Mouse (Mus musculus): ENCODE measurements around the gene Samd4.

Gene Samd4

DNA sequence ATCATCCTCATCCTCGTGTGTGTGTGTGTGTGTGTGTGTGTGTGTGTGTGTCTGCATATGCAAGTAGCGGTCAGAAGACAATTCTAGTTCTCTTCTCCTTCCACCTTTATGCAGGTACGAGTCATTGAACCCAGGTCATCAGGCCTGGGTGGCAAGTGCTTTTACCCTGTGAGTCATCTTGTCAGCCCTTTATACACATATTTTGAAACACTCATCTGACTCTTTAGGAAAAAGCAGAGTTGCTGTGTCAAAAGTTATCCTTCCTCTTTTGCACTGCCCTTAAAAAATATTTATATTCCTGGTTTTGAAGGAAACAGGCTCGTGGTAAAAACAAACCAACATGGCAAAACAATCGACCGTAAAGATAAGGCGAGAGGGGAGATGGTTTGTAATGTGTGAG is 29.8 kb downstream of the Samd4 start:
- DNase-seq: no peak

DNA sequence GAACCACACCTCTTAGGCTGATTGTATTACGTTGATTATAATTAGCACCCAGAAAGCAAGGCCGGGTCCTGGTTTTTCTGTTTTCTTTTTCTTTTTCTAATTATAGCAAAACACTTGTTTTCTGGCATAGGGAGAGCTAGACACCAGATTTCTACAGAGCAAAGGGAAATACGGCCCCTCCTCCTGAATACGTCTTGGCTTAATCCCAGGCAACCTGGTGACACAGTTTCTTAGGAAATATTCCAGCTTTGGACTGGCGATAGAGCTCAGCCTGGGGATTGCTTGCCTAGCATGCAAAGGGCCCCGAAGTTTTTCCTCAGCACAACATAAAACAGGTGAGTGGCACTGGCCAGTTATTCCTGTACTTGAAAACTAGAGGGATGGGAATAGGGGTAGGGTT is 31.7 kb downstream of the Samd4 start:
- DNase-seq: no peak

DNA sequence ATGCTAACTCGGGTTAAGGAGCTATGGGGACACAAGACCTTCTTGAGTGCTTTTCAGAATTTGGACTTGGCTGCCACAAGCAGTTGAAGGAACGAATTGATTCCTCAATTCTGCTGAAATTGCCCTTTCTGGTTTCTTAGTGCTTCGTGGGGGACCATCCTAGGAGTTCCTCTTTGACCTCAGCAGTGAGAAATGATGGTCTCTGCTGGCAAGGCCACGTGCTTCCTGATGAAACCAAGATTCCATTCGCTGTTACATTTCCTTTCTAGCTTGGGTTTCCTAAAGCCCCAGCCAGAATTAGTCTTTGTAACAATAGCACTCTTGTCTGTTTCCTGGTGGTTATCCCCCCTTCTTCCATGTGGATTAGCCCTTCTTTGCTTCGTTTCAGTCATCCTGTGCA is 32.9 kb downstream of the Samd4 start:
- no peak for DNase-seq

DNA sequence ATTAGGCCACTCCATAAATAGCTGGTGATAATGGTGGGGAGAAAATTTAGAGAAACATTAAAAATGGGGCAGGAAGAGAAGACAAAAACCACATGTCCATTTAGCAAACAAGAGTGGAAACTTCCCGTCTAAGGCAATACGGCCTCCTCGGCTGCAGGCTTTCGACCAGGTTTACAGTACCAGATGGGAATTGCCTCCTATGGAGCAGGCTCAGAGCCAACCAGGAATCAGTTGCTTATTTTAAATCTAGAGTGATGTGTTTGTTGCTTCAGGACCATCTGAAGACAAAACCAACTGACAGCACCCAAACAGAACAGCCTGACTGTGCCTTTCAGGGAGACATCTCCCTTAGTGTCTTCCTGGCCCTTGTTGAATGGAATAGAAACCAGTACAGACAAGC is 33.9 kb downstream of the Samd4 start:
- no peak for DNase-seq

DNA sequence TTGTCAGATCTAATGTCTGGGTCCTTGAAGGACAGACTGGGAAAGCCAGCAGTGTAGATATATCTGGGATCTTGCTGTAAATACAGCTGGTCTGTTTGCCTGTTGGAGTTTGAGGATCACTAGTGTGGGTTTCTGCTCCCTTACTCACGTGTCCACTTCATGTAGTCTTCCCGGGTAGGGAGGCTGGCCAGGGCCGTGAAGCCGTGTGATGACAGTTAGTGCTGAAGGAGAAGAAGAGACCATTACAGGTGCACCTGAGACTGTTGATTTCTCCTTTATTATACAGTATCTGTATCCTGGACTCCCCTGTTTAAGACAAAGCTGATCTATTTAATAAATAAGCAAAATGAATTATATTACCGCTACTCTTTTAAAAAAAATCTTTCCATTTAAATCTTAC is 34.5 kb downstream of the Samd4 start:
- no peak for DNase-seq

DNA sequence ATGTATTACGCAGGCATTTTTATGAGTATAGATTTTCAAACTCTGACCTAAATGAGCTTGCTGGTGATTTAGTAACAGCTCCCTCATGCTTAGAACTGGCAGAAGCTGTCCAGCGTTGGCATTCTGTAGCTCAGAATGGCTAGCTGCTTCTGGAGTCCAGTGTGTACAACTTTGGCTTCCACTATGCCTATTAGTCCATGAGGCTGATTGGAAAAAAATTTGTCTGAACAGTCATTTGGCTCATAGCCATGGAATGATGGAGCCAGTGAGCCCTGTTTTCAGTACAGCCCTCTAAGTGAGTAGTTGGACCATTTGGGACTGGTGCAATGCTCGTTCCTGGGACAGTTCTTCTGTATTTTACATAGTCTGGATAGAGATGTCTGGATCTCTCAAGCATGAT is 34.9 kb downstream of the Samd4 start:
- DNase-seq: no peak

DNA sequence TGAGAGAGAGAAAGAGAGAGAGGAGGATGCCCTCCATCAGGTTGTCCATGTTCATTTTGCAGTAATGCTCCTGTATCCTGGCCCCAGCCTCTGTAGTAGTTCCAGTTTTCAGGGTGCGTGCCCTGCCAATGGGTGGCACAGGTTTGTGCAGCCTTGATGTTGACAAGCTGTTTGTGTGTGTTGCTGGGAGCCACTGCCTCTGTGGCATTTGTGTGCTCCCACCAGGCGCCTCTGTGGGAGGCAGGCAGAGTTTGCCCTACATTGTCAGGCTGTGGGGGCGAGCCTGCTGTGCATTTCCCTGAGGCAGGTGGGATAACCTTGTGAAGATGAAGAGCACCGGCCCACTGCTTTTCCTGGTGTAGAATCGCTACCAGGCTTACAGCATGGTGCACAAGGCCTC is 37.8 kb downstream of the Samd4 start:
- DNase-seq: no peak

DNA sequence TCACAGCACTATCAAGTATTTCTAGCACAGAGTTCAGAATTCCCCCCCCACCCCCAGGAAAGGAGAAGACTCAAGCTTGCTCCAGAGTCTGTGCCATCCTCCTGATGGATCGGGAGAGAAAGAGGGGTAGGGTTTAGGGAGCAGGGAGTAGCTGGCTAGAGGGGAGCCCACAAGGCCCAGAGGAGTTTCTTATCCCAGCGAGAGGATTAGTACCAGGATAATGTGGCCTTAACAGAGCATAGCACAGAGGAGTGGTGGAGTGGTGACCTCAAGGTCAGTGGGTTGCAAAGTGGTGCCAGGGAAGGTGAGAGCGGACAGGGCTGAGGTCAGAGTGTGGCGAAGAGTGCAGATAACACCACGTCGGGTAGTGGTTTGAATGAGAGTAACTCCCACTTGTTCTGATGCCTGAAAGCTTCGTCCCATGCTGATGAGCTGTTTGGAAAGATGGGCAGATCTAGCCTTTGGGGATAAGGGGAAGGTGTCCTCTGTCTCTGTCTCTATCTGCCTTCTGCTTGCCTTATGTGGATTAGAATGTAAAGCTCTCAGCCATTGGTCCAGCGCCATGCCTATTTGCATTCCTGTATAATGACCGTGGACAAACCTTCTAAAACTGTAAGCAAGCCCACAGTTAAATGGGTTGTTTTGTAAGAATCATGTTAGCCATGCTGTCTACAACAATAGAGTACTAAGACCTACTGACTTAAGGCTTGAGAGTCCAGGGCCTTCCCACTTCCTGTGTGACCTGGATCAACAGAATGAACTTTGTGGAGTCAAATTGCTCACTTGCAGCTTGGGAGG is 38.7 kb downstream of the Samd4 start:
- no peak for DNase-seq

DNA sequence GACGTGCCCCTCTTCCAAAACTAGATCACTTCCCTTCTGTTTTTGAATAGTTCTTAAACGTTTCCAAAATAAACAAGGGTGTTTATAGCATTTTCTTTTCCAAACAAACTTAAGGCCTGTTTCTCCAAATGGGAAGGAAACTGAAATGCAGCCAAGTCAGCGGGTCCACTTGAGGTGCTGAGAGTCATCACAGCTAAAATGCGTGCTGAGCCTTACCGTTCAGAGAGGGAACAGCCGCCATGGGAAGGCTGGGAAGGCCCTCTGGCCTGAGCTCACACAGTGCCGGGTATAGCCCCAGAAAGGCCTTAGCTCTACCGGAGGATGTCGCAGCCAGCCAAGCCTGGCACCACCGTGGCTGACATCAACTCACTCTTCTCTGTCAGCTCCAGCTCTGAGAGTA is 41.3 kb downstream of the Samd4 start:
- DNase-seq: no peak

DNA sequence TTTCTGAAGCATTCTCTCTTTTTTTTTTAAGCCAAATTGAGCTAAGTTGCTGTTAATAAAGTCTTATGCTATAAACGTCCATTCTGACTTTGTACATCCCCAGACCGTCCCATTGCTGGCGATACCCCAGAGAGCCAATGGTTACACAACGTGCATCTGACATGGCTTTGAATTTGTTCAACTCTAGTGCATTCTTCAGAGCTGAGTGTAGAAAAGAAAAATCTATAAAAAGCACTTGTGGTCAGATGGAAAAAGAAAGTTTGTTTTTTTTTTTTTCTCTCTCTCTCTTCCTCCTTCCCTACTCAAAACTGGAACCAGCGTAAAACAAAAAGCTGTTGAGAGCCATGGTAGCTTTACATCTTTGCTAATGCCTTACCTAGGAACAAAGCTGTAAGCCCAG is 41.8 kb downstream of the Samd4 start:
- DNase-seq: no peak

DNA sequence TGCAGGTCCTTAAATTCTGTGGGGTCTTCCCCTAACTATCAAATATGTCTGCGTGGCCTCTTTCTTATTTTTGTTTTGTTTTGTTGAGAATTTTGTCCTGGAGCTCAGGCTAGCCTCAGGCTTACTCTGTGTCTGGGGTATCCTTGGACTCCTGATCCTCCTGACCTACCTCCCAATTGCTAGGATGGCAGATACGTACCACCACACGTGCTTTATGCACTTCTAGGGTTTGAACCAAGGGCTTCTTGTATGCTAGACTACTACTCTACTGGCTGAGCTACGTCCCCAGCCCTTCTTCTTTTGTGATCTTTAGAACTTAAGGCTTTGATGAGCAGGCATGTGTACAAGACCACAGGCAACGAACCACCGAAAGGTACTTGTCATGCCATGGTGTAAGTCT is 45.9 kb downstream of the Samd4 start:
- no peak for DNase-seq

DNA sequence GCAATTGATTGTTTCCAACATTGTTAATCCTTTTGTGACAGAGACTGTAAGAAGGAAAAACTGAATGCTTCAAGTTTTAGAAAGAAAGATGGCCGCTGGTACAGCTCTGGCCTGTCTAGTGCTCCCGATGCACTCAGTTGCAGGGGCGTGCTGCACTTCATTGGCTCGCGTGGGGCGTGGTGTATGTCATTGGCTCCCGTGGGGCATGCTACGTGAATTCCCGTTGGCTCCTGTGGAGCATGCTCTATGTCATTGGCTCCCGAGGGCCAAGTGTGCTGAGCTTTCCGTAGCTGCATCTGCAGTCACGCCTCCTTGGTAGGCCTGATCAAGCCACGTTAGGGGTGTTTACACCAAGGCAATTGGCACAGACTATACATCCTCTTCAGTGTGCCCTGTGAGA is 49.5 kb downstream of the Samd4 start:
- no peak for DNase-seq

DNA sequence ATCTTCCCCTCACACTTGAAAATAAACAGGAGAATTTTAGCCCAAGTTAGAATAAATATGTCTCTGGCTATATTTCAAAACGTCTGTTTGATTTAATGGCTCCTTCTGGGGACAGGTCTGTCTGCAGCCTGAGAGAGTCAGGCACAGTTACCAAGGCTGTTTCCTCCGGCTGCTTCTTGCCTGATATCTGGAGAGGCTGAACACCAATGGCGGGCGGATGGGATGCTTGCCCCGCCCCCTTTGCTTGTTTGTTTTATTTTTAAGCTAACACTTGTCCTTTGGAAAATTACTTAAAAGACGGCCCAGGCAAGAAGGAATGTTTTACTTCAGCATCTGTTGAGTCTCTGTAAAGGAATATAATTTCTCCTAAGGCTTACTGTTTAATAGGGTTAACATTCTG is 50.1 kb downstream of the Samd4 start:
- DNase-seq: no peak

DNA sequence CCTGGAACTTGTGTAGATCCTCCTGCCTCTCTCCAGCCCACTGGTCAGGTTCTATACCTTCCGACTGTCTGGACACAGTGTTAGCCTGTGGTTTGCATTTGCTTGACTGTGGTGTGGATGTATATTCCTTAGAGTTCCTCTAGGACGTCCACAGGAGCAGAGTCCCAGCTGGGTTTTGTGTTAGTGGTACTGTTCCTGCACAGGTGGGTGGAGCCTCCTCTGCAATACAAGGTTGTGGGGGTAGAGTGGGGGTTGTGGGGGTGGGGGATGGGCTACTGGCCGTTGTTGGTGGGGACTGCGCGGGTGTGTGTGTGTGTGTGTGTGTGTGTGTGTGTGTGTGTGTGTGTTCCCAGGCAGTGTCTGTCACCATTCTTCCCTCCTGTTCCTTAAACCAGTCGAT is 58.4 kb downstream of the Samd4 start:
- peak; percentile 52 for DNase-seq

DNA sequence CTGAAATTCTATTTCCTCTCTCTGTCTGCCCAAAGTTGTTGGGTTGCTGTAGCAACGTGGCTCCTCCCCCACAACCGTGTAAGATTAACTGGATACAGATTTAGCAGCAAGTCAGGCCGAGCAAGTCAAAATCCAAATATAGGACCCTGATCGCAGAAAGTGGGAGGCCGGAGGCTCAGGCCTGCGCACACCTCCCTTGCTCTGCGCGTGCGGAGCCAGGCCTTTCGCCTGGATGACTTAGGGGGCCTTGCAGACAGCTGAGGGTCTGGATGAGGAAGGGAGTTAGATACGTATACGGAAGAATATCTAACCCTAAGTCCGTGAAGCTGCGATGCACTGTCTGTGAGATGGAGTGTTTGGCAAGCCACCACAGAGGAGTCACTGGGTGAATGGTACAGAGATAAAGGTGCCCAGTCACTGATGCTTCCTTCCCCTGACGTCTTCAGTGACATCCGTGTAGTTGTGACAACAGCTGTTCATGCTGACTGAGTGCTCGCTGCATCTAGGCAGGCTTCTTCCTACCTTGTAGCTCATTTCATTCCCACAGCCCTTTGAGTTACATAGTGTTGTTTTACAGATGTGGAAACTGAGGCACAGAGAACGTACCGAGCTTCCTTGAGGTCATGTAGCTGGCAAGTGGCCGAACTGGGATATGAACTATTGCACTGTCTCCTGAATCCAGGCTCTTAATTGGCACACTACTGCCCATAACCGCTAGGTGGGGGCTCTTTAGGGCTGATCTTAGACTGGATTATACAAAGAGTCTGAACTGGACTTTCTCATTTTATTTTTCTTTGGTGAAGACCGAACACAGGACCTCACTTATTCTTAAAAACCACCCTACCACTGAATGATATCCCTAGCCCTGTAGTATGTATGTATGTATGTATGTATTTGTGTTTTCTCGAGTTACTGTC is 59.5 kb downstream of the Samd4 start:
- DNase-seq: peak; percentile 80

DNA sequence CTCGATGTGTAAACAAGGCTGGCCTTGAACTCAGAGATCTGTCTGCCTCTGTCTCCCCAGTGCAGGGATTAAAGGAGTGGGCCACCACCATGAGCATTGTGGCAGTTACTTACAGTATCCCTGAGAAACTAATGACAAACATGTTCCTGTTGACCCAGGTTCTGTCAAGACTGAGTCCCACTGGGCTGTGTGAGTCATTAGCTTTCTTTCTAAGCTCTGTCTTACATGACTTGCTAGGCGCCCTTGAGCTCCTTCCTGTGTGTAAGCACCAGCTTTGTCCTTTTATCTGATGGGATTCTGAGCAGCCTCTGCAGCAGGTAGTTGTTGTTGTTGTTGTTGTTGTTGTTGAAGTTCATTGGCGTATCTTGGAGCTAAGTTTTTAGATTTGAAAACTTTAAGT is 61.8 kb downstream of the Samd4 start:
- DNase-seq: no peak

DNA sequence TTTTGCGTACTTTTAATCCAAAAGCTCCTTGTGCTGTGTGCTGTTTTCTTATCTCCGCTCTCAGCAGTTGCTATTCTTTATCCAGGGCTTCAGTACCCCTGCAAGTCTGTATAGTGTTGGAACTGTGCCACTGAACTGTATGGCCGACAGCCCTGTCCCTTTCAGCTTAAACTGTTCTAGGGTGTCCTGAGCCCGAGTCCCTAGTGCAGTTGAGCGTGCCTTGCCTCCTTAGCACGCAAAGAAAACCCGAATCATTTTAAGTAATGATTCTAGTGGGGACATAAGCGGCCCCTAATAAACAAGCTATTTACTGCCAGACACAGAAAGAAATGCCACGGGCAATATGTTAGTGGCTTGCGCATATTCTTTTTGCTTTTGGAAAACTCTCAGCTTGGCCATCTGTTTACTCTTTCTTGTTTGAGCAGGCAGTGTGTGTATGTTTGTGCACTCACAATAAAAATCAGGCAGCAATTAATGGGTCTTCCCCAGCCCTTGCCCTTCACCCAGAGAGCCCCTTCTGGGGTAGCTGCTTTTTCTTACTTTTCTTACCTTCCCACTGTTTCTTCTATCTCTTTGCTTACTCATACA is 63.3 kb downstream of the Samd4 start:
- no peak for DNase-seq

DNA sequence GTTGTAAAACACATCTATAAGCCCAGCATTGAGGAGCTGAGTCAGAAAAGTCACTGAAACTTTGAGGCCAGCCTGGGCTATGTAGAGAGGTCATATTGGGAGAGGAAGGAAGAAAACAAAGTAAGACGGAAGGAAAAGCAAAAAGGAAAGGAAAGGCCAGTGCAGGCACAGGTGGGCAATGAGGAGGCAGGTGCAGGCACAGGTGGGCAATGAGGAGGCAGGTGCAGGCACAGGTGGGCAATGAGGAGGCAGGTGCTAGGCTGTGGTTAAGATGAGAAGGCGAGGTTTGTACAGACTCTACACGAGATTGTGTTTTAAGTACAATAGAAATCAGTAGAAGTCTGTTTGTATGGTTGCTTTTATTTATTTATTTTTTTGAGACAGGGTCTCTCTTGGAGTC is 65.0 kb downstream of the Samd4 start:
- no peak for DNase-seq

DNA sequence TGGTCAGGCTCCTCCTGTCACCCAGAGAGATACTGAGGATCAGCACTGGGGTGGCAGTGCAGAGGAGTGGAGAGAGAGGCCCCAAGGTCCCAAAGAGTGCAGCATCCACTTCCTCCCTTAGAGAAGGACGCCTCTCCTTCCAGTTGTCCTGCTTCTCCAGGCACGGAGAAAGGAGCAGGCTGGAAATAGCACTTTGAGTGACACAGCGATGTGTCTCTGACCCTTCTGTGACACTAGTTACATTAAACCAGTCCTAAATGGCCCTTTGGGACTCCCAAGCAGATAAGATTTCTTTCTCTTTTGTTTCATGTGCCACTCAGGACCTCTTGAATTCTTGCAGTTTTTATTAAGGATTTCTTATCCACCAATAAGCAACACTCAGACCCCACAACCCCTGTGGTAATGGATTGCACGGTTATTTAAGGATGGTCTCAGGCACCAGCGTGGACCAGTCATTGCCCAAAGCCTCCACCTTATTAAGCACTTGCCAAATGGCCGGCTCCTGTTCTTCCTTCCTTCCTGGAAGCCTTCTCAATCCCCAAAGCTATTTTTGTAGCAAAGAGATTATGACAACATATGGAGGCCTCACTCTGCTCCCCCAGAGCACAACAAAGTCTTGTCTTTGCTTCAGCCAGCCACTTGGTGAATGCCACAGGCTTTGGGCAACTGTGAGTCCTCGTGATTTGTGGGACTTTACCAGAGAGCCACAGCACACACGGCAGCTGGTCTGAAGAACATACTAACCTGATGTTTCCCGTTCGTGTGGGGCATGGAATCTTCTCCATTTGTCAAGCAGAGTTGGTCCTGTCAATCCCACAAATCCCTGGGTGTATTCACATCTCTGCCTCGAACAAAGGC is 68.1 kb downstream of the Samd4 start:
- DNase-seq: peak; percentile 44

DNA sequence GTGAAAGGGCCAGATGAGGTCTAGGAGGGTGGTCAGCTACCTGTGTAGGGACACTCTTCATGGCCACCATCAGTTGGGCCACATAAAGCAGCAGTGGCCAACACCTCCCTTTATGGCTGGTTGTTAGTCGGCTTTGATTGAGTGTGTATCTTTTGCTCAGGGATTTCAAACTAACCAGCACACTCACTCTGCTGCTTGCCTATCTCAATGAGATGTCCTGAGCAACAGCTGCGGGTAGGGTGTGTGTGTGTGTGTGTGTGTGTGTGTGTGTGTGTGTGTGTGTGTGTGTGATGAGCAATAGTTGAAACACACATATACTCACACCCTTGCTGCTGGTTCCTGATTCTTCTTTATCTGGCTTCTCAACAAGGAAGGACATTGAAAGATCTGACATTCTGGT is 69.6 kb downstream of the Samd4 start:
- DNase-seq: no peak

DNA sequence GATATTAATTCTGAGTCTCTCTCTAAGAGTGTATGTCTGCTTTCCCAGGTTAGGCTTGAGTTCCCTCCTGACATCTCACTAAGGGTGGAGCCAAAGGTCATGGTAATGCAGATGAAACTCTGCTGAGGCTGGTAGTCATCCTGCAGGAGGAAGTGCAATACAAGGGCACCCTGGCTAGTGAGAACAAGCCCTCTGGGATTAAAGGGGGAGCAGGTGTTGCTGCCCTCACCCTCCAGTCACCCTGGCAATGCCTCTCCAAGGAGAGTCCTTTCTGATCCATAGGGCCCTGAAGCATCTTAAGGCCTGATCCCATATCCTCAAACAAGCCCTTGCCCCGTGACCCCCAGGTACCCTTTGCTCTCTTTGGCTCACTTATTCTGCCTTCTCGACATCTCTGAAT is 72.5 kb downstream of the Samd4 start:
- no peak for DNase-seq

DNA sequence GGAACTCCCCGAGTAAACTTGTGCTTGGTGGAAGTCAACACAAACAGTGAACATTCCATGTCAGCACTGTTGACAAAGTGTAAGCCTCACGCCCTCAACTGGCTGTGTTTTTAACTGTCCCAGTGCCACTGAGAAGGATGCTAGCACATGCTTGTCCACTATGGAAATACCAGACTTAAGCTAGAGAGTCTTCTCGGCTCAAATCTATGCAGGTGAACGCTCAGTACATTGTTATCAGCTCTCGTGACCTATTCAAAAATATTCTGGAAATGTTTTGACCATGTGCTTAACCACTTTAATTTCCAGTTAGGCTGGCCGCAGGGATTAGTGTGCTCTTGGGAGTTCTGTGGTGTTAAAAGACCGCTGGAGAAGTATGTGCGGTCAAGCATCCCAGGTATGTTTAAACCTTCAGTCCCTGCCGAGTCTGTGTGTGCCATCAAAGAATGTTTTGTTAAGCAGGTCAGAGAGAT is 73.0 kb downstream of the Samd4 start:
- DNase-seq: peak; percentile 32

DNA sequence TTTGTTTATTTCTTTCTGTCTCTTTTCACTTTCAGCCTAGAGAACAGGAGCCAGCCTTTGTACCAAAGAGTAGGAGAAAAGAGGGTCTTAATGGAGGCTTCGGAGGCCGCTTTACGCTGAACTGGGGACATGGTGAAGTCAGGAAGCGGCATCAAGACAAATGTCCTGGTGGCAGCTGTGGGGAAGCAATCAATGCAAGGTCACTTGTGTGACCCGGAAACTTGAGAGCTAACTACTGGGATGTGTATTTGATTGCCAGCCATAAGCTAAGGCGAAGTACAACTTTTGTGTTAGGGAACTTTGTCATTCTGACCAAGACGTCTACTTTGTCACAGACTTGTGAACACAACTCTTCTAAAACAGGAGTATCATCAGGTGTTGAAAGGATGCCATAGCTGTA is 73.5 kb downstream of the Samd4 start:
- peak; percentile 56 for DNase-seq
